Mouse (Mus musculus) natural killer cell, adult 2 months (primary cell): Measurements from ENCODE around the gene Mbnl2.

Experiments
- DNase-seq, 2 experiments: peaks; one replicate each; pipeline ENCODE4 v3.0.0; 2022; ENCODE audit warnings: low spot score in 2 of 2

Mbnl2 gene

DNA sequence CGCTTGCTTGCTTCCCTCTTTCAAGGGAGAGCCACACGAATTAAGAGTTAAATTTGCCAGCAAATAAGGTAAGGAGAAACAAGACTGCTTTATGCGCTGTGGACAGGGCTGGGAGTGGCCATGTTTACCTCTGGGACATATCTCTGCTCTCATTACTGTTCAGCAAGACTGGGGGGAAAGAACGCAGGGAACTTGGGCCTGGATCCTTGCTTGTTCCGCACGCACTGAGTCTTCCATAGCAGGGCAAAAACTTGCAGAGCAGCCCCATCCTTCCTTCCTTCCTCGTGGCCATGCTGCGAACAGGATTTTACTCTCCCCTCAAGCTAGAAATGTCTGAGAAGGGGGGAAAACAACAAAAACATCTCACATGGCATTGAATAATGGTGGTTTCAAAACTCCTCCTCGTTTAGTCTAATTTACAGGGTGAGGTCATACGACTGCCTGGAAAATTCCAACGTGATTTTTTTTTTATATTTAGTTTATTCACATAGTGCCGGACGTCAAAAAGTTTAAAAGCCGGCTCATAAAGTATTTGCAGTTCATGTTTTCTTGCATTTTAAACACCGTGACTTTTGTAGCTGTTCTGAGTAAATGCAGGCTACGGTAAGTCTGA, 21.8 kb downstream of the Mbnl2 start:
- DNase-seq, result no peak

- DNase-seq, result no peak
These were observed 22.4 kb downstream of the Mbnl2 start for GRCm38 (mm10) chr14:120297833-120298232.

DNA sequence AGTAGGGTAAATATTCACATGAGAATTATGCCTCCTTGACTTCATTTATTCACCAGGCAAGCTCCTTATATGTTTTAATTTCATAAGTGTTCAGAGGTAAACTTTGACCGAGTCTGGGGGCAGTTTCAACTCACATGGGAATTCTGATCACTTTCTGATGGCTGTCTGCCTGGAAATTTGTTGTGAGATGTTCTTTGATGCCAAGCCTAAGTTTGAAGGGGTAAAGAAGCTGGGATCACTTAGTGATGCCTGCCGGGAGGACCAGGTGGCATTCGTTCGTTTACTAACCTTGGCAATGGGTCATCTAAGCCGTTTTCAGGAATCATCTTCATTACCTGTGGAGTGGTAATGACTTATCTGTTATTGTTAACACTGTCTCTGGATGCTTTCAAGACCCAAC, 23.0 kb downstream of the Mbnl2 start:
- DNase-seq, result no peak

DNA sequence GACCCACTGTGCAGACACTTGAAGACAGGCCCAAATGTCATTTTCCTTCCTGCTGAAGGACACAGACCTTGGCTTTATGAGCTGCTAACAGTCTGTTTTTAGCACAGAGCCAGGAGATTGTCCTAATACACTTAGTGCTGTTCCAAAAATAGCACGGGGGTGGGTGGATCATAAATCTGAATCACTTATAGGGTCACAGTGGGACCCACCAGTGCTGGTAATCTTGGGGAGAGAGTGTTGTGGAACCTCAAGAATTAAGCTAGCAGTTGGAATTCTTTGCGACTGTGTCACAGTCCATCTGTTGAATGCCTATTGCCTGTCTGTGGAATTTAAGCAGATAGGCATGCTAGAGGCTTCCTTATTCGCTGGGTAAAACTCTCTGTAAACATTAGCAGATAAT, 24.2 kb downstream of the Mbnl2 start:
- DNase-seq, result no peak

DNA sequence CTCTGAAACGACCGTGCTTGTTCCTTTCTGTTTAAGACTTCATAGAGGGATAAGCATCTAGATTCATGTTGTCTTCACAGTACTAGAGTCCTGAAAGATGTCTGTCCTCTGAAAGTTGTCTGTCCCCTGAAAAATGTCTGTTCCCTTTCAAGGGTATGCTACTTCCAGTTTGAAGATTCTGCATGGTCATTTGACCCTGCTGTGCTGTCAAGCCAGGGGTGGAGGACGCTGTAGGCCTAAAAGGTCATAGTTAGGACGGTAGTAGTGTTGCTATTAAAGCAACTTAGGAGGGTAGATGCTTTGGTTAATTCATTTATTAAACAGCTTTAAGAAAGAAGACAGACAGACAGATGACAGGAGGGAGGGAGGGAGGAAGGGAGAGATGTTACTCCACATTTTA, 24.7 kb downstream of the Mbnl2 start:
- no peak for DNase-seq

GRCm38 (mm10) chr14:120300814-120301213, 25.3 kb downstream of the Mbnl2 start:
- no peak for DNase-seq

GRCm38 (mm10) chr14:120302913-120303548, 27.6 kb downstream of the Mbnl2 start:
- no peak for DNase-seq

- DNase-seq, result no peak
These were observed 30.8 kb downstream of the Mbnl2 start for GRCm38 (mm10) chr14:120306229-120306628.

- no peak for DNase-seq
These were observed 31.9 kb downstream of the Mbnl2 start for GRCm38 (mm10) chr14:120307356-120307755.

DNA sequence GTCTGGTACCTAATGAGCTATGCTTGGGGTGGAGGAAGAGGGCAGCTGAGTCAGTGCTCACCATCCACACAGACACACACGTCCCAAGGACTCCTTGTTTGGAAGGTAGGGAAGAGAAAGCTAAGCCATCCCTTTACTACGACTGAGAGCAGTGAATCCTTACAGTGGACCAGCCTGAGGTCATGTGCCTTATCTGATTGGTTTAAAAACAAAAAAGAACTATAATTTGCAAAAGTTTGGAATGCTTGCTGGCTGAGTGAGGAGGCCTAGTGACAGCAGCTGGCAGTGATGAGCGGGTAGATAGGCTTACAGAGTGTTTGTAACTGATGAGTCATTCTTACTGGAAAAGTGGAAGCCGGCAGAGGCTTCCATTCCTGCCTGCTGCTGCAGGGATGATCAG, 32.5 kb downstream of the Mbnl2 start:
- DNase-seq, result no peak

GRCm38 (mm10) chr14:120309691-120310090, 34.2 kb downstream of the Mbnl2 start:
- no peak for DNase-seq

- DNase-seq, result no peak
These were observed 36.0 kb downstream of the Mbnl2 start for GRCm38 (mm10) chr14:120311330-120312097.

GRCm38 (mm10) chr14:120312661-120313406, 37.4 kb downstream of the Mbnl2 start:
- no peak for DNase-seq

DNA sequence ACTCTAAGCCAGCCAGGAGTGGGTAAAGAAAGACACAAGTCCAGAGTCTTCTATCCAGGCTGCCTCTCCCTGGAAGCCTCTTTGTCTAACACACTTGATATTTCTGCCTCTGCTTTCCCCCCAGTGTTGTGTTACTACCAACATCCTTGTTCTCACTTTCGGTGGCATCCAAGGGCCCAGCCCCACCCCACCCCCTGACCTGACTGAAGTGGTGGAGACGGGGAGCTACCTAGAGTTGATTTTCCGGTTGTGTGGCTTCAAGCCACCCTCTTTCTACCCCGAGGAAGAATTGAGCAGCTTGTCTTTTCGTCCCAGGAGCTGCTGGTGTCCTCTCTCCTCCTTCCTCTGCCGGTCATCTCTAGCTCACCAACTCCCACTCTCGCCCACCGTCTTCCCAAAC, 38.0 kb downstream of the Mbnl2 start:
- no peak for DNase-seq

DNA sequence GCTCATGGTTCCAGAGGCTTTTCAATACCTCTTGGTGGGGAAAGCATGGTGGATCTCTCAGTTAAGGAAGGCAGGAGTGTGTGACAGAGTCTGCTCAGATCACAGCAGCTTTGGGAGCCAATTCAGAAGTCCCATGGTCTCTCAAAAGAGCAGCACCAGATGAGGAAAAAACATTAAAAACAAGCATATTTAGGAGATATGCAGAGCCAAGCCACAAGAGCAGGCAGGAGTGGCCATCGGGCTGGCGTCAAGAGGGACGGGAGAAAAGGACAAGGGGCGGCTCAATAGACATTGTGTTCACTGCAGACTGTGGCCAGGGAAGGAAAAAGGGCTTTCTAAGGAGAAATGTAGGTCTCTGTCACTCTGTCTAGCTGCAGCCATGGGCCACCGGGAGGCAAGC, 40.3 kb downstream of the Mbnl2 start:
- DNase-seq, result no peak

GRCm38 (mm10) chr14:120318326-120318935, 43.0 kb downstream of the Mbnl2 start:
- DNase-seq, result no peak

- no peak for DNase-seq
These were observed 43.7 kb downstream of the Mbnl2 start for GRCm38 (mm10) chr14:120318974-120319731.

DNA sequence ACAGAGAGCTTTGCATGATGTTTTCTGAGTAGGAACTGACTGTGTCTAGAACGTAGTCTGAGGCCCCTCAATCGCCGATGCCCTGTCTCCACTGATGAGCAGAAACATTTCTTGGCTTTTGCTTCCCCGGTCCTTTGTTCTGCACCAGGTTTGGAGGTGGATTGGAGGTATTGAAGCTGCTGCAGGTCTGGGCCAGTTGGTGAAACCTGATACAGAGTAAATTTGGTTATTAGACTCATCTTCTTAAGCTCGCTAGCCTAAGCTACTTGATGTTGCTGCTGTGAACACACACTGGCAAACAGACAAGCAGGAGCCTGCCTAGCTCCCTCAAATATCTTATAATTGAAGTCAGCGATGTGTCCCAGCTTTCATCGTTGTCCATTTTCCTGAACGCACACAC, 46.6 kb downstream of the Mbnl2 start:
- no peak for DNase-seq

DNA sequence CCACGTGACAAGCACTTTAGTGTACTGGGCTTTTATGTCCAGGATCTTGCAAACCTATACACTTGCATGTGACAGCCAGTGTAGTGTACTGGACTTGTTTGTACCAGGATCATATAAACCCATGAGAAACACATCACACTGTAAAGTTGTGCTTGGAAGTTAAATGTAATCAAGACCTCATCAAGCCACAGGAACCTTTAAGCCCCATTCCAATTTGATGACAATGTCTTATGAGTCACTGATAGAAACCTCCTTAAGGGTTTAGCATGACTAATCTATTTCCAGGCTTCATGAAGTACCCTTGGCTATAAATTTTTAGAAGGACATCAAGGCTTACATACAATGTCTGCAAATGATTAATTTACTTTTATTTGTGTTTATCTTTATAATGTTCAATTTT, 47.6 kb downstream of the Mbnl2 start:
- no peak for DNase-seq

DNA sequence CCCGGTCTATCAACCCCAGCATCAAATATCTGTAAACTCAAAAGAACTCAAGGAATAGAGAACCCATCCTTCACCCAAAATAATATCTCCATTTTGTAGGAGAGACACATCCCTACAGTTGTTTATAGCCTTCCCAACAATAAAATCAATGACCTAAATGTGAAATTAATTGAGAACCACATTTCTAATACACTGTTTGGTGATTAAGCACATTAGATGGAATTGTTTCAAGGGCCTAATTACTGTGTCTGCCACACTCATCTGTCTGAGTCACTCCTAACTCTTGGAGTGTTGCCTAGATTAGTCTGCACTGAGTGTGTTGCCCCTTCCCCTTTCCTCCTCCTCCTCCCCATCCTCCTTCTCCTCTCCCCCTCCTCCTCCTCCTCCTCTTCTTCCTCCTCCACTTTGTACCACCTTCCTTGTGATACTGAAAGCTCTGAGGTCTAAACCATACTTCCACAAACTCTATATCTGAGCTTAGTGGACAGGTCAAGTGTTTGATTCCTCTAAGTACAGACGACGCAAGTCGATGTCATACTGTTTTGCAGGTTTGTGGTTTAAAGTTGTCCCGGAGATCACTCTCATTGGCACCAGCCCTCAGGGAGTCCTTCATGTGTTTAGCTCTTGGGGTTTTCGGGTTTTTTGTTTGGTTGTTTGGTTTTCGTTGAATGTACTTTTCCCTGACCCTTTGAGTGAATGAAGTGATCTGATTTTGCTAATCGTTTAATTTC, 48.8 kb downstream of the Mbnl2 start:
- DNase-seq, result no peak
